Mouse (Mus musculus) forebrain, embryonic 12.5 days (tissue): ENCODE results near the gene Fancc. TPM values are rescaled to one million over a fixed set of nuclear protein-coding genes. Genes with fewer than 3 reads are reported as not detected.

ENCODE experiments used
- ATAC-seq: fragments of 200-750 bp; cut with Nextera tagmentation; 2 replicates; pipeline ENCODE4 v1.8.0; 2017; ENCODE audit warnings: moderate TSS enrichment; ENCODE audit not compliant: low FRiP score
- H3K27ac ChIP-seq: fragments of 300-500 bp; sonication (generic); 2 replicates; pipeline ENCODE4 v1.5.1; 2016; ENCODE audit warnings: mild to moderate bottlenecking
- H3K27me3 ChIP-seq: fragments of 300-500 bp; sonication (generic); 2 replicates; pipeline ENCODE4 v1.6.1; 2016; ENCODE audit warnings: mild to moderate bottlenecking
- H3K36me3 ChIP-seq: fragments of 300-500 bp; sonication (generic); replicated peaks from 2 replicates; pipeline ENCODE4 v1.6.1; 2016; ENCODE audit warnings: mild to moderate bottlenecking
- H3K4me1 ChIP-seq: fragments of 300-500 bp; sonication (generic); 2 replicates; pipeline ENCODE4 v1.6.1; 2016
- H3K4me2 ChIP-seq: fragments of 300-500 bp; sonication (generic); 2 replicates; pipeline ENCODE4 v1.6.1; 2016; ENCODE audit warnings: mild to moderate bottlenecking, moderate library complexity
- H3K4me3 ChIP-seq: fragments of 300-500 bp; sonication (generic); replicated peaks from 2 replicates; pipeline ENCODE4 v1.5.1; 2016; ENCODE audit warnings: mild to moderate bottlenecking
- H3K9ac ChIP-seq: fragments of 300-500 bp; sonication (generic); 2 replicates; pipeline ENCODE4 v1.6.1; 2016; ENCODE audit warnings: mild to moderate bottlenecking
- H3K9me3 ChIP-seq: fragments of 300-500 bp; sonication (generic); 2 replicates; pipeline ENCODE4 v1.6.1; 2016
- WGBS: fragments of 180-500 bp; shearing (Covaris S2); methylation state at CpG from one replicate; pipeline ENCODE4 v1.1.7; 2016; 5-methylcytosine and 5-hydroxymethylcytosine counted together
- polyA plus RNA-seq: library from polyadenylated mRNA; unstranded; fragments of >200 nt; fragmentation: Nextera tagmentation; extraction: Ambion mirVana; gene quantifications from 2 replicates; pipeline ENCODE4 v1.2.1, GENCODE M21; 2016

Fancc gene
- polyA plus RNA-seq, 1 experiment from 2014 or later: 23.0 TPM

GRCm38 (mm10) chr13:63410578-63411298 lies 86.3 kb downstream of the Fancc start:
- H3K36me3 ChIP-seq: no peaks in the 10 kb centered on the region
- H3K27me3 ChIP-seq: no peaks in the 10 kb centered on the region
- H3K4me2 ChIP-seq: no peak overlapping the region
- no peak overlapping the region for H3K4me3 ChIP-seq
- no peaks in the 10 kb centered on the region for H3K9me3 ChIP-seq
- no peak for ATAC-seq
- no peak overlapping the region for H3K27ac ChIP-seq
- WGBS: 89% methylated on average over 9 of the region's 9 CpGs
- no peaks in the 10 kb centered on the region for H3K4me1 ChIP-seq
- no peak overlapping the region for H3K9ac ChIP-seq

DNA sequence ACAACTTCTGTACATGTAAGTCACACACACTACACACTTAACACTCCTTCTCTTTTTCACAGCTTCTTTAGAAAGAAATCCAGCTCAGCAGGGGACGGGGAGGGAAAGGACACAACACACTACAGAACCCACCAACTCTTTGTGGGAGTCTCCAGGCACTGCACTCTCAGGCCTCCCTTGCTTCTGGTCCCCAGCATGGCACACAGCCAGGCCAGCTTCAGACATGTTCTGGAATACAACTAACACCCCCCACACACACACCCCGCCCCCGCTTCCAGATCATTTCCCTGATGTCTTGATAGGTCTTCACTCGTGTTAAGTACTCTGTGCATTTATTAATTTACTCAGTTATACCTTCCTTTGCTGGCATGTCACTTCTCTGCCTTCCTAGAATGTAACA lies 91.9 kb downstream of the Fancc start:
- no peak overlapping the region for H3K27ac ChIP-seq
- no peak overlapping the region for H3K9ac ChIP-seq
- H3K27me3 ChIP-seq: no peaks in the 10 kb centered on the region
- 0 out of 2 replicates have a peak, but pooled peaks cover 3% of the 10 kb centered on the region for H3K4me1 ChIP-seq
- no peaks in the 10 kb centered on the region for H3K36me3 ChIP-seq
- H3K9me3 ChIP-seq: no peaks in the 10 kb centered on the region
- H3K4me3 ChIP-seq: no peak overlapping the region
- H3K4me2 ChIP-seq: no peak overlapping the region
- no peak for ATAC-seq
- WGBS: 74% methylated on average over 4 of the region's 4 CpGs

DNA sequence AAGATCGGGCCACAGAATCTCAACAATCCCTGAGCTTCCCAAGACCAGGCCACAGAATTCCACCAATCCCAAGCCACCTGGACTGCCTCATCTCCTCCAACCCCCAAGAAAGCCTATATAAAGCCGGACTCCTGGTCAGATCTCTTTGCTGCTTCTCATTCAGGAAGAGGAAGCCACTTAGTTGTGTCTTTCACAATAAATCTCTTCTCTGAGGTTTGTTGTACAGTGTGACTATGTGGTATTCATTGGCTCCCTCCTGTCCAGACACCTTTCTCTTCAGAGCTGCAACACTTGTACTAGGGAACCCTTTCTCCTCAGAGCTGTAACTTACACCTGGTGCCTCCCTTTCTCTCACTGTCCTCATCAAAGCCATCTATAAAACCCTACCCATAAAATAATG lies 92.4 kb downstream of the Fancc start:
- Histone ChIP-seq H3K4me2 (no peak overlapping the region), H3K9me3 (no peaks in the 10 kb centered on the region), H3K4me3 (no peak overlapping the region), H3K9ac (no peak overlapping the region), H3K36me3 (no peaks in the 10 kb centered on the region; the same call in 1 of the 2 replicates), H3K27me3 (no peaks in the 10 kb centered on the region), H3K4me1 (0 out of 2 replicates have a peak, but pooled peaks cover 3% of the 10 kb centered on the region), H3K27ac (no peak overlapping the region)
- WGBS: 85% methylated on average over 2 of the region's 2 CpGs
- ATAC-seq: no peak

DNA sequence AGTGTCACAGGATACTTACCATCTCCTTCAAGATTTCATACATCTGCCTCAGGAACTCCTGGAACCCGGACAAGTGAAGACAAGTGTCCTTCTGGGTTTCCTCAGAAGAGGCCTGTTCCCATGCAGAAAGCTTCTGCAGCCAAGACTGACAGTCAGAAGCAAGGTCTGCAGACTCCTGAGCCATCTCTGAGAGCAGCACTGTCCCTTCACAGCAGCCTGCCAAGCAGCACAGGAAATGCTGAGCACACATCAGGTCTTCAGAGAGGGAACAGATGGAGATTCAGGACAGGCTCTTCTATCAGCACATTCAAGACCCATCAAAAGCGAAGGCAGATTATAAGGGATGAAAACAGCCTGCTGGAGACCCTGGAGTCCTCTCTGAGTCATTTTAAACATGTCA lies 94.3 kb downstream of the Fancc start:
- H3K36me3 ChIP-seq: no peaks in the 10 kb centered on the region; the same call in 1 of the 2 replicates
- H3K9me3 ChIP-seq: no peaks in the 10 kb centered on the region
- 85% methylated on average over 2 of the region's 2 CpGs for WGBS
- no peak overlapping the region for H3K4me2 ChIP-seq
- no peaks in the 10 kb centered on the region for H3K27me3 ChIP-seq
- 0 out of 2 replicates have a peak, but pooled peaks cover 3% of the 10 kb centered on the region for H3K4me1 ChIP-seq
- ATAC-seq: no peak
- H3K9ac ChIP-seq: no peak overlapping the region
- no peak overlapping the region for H3K4me3 ChIP-seq
- no peak overlapping the region for H3K27ac ChIP-seq

- Histone ChIP-seq H3K9ac (no peak overlapping the region), H3K27me3 (no peaks in the 10 kb centered on the region), H3K4me1 (0 out of 2 replicates have a peak, but pooled peaks cover under 1% of the 10 kb centered on the region), H3K36me3 (no peaks in the 10 kb centered on the region; the same call in 1 of the 2 replicates), H3K4me2 (no peak overlapping the region), H3K9me3 (no peaks in the 10 kb centered on the region), H3K4me3 (no peak overlapping the region), H3K27ac (no peak overlapping the region)
- WGBS: 93% methylated on average over 6 of the region's 6 CpGs
- no peak for ATAC-seq
Observed at GRCm38 (mm10) chr13:63400069-63400468, 97.0 kb downstream of the Fancc start.

DNA sequence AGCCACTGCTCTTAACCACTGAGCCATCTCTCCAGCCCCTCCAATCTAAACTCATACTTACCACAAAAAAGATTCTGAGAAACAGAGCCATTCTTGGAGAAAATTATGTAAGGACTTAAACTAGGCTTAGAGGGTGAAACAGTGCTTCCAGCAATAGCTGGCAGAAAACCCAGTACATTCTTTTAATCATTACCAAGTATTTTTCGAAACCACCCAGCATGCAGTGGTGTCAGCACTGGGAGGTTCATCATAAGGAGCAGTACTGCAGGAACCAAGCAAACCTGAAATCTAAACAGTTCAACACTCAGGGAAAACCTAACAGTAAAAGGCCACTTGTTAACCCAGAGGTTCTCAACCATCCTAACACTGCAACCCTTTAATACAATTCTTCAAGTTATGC lies 99.7 kb downstream of the Fancc start:
- Histone ChIP-seq H3K27ac (no peak overlapping the region), H3K4me2 (no peak overlapping the region), H3K9ac (no peak overlapping the region), H3K4me1 (no peaks in the 10 kb centered on the region), H3K9me3 (no peaks in the 10 kb centered on the region), H3K36me3 (no peaks in the 10 kb centered on the region; the same call in 1 of the 2 replicates), H3K27me3 (no peaks in the 10 kb centered on the region), H3K4me3 (no peak overlapping the region)
- no peak for ATAC-seq
- 100% methylated on average over 1 of the region's 1 CpGs for WGBS

GRCm38 (mm10) chr13:63394304-63395063 lies 102.6 kb downstream of the Fancc start:
- H3K36me3 ChIP-seq: no peaks in the 10 kb centered on the region
- ATAC-seq: no peak
- no peaks in the 10 kb centered on the region for H3K9me3 ChIP-seq
- no peaks in the 10 kb centered on the region for H3K4me1 ChIP-seq
- no peak overlapping the region for H3K4me3 ChIP-seq
- no peak overlapping the region for H3K9ac ChIP-seq
- H3K27me3 ChIP-seq: no peaks in the 10 kb centered on the region
- WGBS: 89% methylated on average over 7 of the region's 7 CpGs
- H3K27ac ChIP-seq: no peak overlapping the region
- H3K4me2 ChIP-seq: no peak overlapping the region

- H3K36me3 ChIP-seq: no peaks in the 10 kb centered on the region
- H3K9ac ChIP-seq: no peak overlapping the region
- 84% methylated on average over 2 of the region's 2 CpGs for WGBS
- H3K4me2 ChIP-seq: no peak overlapping the region
- ATAC-seq: no peak
- H3K27me3 ChIP-seq: no peaks in the 10 kb centered on the region
- no peak overlapping the region for H3K27ac ChIP-seq
- H3K4me3 ChIP-seq: no peak overlapping the region
- H3K9me3 ChIP-seq: no peaks in the 10 kb centered on the region
- no peaks in the 10 kb centered on the region for H3K4me1 ChIP-seq
Observed at GRCm38 (mm10) chr13:63385234-63385633, 111.8 kb downstream of the Fancc start.

DNA sequence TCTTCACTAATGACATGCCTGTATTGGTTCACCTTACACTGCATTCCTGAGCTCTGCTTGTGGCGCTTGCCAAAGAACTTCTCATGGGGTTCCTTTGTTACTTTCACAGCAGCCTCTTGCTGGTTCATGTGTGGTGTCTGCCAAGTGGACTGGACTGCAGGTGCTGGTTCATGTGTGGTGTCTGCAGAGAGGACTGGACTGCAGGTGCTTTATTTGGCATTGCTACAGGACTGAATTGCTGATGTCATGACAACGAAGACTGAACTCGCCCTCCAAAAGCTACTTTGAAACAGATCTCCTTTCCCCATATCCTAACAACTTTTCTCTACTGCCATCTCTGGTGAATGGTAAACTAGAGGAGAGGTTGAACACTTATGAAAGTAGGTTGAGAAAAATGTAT lies 112.3 kb downstream of the Fancc start:
- no peak for ATAC-seq
- H3K36me3 ChIP-seq: no peaks in the 10 kb centered on the region
- no peaks in the 10 kb centered on the region for H3K27me3 ChIP-seq
- H3K9ac ChIP-seq: no peak overlapping the region
- no peaks in the 10 kb centered on the region for H3K4me1 ChIP-seq
- H3K4me2 ChIP-seq: no peak overlapping the region
- 92% methylated on average over 3 of the region's 3 CpGs for WGBS
- no peak overlapping the region for H3K27ac ChIP-seq
- no peaks in the 10 kb centered on the region for H3K9me3 ChIP-seq
- no peak overlapping the region for H3K4me3 ChIP-seq

DNA sequence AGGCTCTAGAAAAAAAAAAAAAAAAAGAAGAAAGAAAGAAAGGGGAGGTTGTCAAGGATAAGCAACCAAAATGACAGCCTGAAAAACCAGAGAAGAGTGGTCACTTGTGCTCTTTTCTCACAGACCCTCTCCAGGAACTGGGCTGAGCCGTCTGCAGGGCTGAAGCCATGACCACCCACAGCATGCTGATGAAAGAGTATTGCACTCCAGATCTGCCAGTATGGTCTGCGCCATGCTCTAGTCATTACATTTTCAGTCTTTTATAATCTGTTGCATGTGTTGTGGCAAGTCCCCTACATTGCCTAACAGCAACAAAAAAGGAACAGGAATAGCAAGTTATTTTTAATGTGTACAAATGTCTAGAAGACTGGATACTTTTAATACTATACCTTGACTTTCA lies 114.9 kb downstream of the Fancc start:
- Histone ChIP-seq H3K4me2 (no peak overlapping the region), H3K4me3 (no peak overlapping the region), H3K9me3 (no peaks in the 10 kb centered on the region), H3K27ac (no peak overlapping the region), H3K9ac (no peak overlapping the region), H3K4me1 (no peaks in the 10 kb centered on the region), H3K36me3 (no peaks in the 10 kb centered on the region), H3K27me3 (no peaks in the 10 kb centered on the region)
- 60% methylated on average over 2 of the region's 2 CpGs for WGBS
- no peak for ATAC-seq

- Histone ChIP-seq H3K27ac (no peak overlapping the region), H3K36me3 (no peaks in the 10 kb centered on the region), H3K4me3 (no peak overlapping the region), H3K27me3 (no peaks in the 10 kb centered on the region), H3K9ac (no peak overlapping the region), H3K4me1 (no peaks in the 10 kb centered on the region), H3K9me3 (no peaks in the 10 kb centered on the region), H3K4me2 (no peak overlapping the region)
- ATAC-seq: no peak
- WGBS: 89% methylated on average over 7 of the region's 7 CpGs
Observed at GRCm38 (mm10) chr13:63373460-63374166, 123.5 kb downstream of the Fancc start.

- H3K4me3 ChIP-seq: no peak overlapping the region
- H3K36me3 ChIP-seq: no peaks in the 10 kb centered on the region
- H3K27ac ChIP-seq: no peak overlapping the region
- 89% methylated on average over 3 of the region's 3 CpGs for whole genome bisulfite sequencing
- H3K9ac ChIP-seq: no peak overlapping the region
- no peaks in the 10 kb centered on the region for H3K27me3 ChIP-seq
- no peaks in the 10 kb centered on the region for H3K4me1 ChIP-seq
- no peaks in the 10 kb centered on the region for H3K9me3 ChIP-seq
- ATAC-seq: no peak
- no peak overlapping the region for H3K4me2 ChIP-seq
Observed at GRCm38 (mm10) chr13:63361755-63362154, 135.3 kb downstream of the Fancc start.
